Mouse (Mus musculus): ENCODE results near the gene Anxa2. TPM values are rescaled to one million over a fixed set of nuclear protein-coding genes. Genes with fewer than 3 reads are reported as not detected.

Anxa2 gene
- total RNA-seq (2023): 10 to 100 TPM; 32.2 to 51.4 TPM

GRCm38 (mm10) chr9:69453066-69453900 is at the start of gene Anxa2:
Anxa2 (plus strand) TSS chr9:69453620.

Other genes starting within 250 kb of the Anxa2 start
- 10 to 100 TPM; 17.9 to 19.1 TPM for gene Ice2, start 55.7 kb upstream of the Anxa2 start, total RNA-seq (2023)